Mouse (Mus musculus): ENCODE results near the gene Hoxd8. TPM values are rescaled to one million over a fixed set of nuclear protein-coding genes. Genes with fewer than 3 reads are reported as not detected.

Gene Hoxd8
- polyA plus RNA-seq, 1 experiment = 43.0 TPM

GRCm38 (mm10) chr2:74669650-74670235, 34.7 kb upstream of the Hoxd8 start:
- no peak for DNase-seq (ENCODE audit: low read depth)

DNA sequence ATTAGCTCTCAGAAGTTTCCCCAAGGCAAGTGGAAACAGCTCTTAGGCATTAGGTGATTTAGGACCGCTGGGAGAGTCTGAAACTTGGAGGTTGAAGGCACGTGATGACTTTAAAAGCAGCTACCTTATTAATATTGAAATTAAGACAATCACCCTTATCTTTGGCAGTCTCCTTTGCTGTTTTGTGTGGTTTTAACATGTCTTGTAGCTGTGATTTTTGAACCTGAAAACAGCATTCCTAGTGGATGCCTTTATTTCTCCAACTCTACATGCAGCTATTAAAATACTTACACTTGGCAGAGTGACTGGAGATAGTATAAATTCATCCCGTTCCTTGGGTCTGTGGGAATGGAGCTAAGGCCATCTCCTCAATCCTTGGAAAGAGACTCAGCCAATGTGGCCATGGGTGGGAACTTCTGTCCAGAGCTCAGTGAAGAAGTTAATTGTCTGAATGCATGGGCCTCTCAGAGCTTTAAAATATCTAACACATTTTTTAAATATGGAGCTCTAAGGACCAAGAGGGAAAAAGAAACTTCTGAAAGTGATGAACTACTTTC, 33.7 kb upstream of the Hoxd8 start:
- DNase-seq (ENCODE audit: low read depth) = no peak

GRCm38 (mm10) chr2:74671847-74672246, 32.6 kb upstream of the Hoxd8 start:
- no peak for DNase-seq (ENCODE audit: low read depth)

DNA sequence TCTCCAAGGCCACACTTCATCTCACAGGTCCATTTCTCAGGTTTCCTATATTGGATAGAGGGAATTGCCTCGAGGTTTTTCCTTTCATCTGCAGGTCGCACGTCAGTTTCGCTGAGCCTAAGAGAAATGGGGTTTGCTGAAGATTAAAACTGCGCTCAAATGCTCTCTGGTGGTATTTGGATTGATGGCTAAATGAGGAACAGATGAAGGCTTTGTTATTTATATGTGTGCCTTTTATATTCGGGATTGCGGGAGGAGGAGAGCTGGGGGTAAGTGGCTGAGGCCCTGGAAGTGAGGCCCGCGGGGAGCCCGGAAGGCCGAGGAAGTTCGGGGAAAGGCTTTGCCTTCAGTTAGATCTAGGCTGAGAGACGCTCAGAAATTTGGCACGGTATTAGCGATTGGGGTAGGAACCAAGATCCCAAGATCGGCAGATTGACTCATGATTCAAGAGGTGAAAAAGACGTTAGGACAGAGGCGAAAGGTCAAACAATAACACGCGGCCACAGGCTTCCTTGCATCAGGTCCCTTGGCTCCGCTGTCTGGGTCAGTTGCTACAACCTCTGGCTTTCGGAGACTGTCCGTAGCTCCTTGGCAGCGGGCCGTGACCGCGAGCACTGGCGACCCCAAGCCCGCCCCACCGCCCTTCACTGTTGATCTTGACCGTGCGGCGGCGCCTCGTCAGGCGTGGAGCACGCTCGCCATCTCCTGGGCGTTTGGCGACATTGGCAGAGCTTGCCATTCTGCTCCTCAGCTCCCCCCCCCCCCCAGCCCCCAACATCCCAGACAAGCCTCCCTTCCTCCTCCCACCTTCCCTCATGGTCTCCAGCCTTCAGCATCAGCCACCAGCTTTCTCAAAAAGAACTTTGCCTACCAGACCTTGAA, 31.7 kb upstream of the Hoxd8 start:
- no peak for DNase-seq (ENCODE audit: low read depth)

GRCm38 (mm10) chr2:74673835-74674425, 30.5 kb upstream of the Hoxd8 start:
- DNase-seq (ENCODE audit: low read depth) = no peak

GRCm38 (mm10) chr2:74674881-74675665, 29.3 kb upstream of the Hoxd8 start, which contains the start of gene Hoxd12:
Hoxd12 (plus strand) TSS chr2:74675013.
- no peak for DNase-seq (ENCODE audit: low read depth)

DNA sequence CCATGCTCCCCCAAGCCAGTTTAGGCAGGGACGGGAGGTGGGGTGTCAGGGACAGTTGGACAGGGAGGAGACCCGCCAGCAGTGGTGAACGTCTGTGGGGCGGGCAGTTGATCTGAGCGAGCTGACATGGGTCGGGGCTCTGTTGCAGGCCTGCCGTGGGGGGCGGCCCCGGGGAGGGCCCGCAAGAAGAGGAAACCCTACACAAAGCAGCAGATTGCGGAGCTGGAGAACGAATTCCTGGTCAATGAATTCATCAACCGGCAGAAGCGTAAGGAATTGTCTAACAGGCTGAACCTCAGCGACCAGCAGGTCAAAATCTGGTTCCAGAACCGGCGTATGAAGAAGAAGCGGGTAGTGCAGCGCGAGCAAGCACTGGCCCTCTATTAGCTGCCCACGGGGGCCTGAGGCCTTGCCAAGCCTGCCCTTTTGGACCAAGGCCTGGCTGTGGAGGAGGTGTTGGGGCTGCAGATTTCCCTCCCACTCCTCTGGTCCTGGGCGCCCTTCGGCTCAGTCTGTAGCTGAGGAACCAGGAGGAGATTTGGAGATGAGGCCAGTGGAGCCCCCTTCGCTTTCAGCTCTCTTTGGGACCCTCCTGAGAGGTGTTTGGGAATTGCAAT, 28.6 kb upstream of the Hoxd8 start:
- DNase-seq (ENCODE audit: low read depth) = no peak

DNA sequence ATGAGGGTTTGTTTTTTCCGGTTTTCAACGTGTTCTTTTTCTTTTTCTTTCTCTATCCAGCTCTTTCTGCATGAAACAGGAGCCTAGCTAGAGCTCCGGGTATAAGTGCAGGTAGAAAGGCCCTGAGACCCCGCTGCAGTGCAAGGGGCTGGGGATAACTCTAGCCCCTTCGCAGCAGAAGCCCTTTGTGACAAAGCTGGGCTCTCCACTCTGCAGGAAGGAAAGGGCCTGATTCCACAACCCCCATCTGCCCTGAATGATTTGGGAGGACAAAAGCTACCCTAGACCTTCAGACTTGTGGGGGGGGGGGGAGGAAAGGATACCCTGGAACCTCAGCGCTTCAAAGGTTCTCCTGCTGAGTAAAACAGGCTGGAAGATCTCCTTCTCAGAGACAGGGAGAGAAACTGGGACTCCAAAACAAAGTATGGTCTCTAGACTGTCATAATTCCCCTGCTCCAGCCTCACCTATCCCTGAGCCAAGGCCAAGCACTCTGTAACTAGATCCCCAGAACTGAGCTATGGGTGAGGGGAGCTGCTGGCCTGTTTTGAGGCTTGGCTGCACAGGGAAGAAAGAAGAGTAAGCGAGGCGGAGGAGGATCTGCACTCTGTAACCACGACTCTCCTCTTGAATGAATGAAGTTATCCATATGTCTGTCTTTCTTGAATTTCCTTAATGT, 27.9 kb upstream of the Hoxd8 start:
- no peak for DNase-seq (ENCODE audit: low read depth)

DNA sequence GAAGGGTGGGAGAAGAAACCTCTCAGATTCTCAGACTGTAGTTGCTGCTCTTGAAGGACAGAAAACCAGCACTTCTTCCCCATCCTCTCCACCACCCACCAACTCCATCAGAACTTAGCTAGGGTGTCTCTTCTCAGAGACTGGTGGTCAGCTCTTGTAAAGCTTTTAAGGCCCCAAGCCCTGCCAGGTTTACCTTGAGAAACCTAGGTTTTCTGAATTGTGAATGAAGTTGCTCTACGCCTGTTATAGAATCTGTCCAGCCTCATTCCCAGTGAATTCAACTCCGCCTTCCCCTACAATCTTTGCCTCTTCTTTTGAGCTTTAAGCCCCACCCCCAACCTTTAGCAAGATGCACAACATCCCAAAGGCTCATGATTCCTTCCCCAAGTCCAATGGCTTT, 27.3 kb upstream of the Hoxd8 start:
- no peak for DNase-seq (ENCODE audit: low read depth)

DNA sequence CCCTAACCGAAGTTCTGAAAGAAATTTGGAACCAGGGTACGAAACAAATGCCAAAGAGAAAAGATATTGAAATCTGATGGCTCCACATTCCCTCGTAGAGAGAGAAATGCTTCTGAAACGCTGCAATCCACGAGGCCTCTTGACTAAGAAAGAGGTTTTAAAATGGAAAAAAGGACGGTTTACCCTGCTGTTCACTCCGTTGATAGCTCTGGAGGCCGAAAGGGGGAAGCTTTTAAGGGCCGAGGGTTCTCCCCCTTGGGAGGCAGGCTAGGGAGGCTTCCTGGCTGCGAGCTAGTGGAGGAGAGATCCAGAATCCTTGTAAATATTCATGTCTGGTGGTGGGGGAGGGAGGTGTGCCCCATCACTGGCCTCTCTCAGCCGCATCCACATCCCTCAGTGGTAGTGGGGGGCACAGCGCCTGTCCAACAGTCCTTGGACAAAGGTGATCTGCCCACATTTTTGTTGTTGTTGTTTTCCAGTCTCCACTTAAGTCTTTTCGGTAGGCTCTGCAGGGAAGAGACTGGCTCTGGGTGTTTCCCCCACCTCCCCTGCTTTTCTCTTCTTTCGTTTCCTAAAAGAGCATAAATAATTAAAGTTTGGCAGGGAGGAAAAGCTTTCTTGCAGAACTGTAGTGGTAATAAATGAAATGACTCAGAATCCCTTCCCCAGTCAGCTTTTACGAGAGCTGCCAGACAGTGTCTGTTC, 25.4 kb upstream of the Hoxd8 start, which contains the start of gene Hoxd11:
Hoxd11 (plus strand) TSS at position 667 of the 705 bp plus-strand sequence.
- DNase-seq (ENCODE audit: low read depth) = no peak

- DNase-seq (ENCODE audit: low read depth) = no peak
These were observed 24.8 kb upstream of the Hoxd8 start for GRCm38 (mm10) chr2:74679596-74679971.

GRCm38 (mm10) chr2:74679980-74680379, 24.4 kb upstream of the Hoxd8 start:
- no peak for DNase-seq (ENCODE audit: low read depth)

GRCm38 (mm10) chr2:74680561-74681398, 23.6 kb upstream of the Hoxd8 start:
- DNase-seq (ENCODE audit: low read depth) = no peak

- no peak for DNase-seq (ENCODE audit: low read depth)
These were observed 22.6 kb upstream of the Hoxd8 start for GRCm38 (mm10) chr2:74681594-74682531.

DNA sequence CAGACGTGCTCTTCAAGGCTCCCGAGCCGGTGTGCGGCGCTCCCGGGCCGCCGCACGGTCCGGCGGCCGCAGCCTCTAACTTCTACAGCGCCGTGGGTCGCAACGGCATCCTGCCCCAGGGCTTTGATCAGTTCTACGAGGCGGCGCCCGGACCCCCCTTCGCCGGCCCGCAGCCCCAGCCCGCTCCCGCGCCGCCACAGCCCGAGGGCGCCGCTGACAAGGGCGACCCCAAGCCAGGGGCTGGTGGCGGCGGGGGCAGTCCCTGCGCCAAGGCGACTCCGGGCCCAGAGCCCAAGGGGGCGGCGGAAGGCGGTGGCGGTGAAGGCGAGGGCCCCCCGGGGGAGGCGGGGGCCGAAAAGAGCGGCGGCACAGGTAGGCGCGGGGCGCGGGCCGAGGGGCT, 21.6 kb upstream of the Hoxd8 start:
- DNase-seq (ENCODE audit: low read depth) = no peak

- DNase-seq (ENCODE audit: low read depth) = no peak
These were observed 20.9 kb upstream of the Hoxd8 start for GRCm38 (mm10) chr2:74683471-74683951.

- DNase-seq (ENCODE audit: low read depth) = no peak
These were observed 20.3 kb upstream of the Hoxd8 start for GRCm38 (mm10) chr2:74684106-74684505.
